20 mouse cellular contexts compared by ENCODE assay signal in genomic region chr11:53642744-53643279, GRCm38 (mm10). TPM values are rescaled to one million over a fixed set of nuclear protein-coding genes. Genes with fewer than 3 reads are reported as not detected.
DNase-seq lines count a peak whose midpoint lies in the region; TF ChIP-seq lines count a peak whose summit lies in the region.
"Had no signal": no experiment of that assay in that cellular context is flagged by ENCODE, and none has a peak within 500 bp of the region (broad histone marks: within the 10 kb centered on the region; RNA-seq: fewer than 3 reads in every experiment).

No protein-coding gene starts in this region.

- no peak for DNase-seq in kidney, adult 2 months
- no peak for DNase-seq in kidney, postnatal 36 days
- DNase-seq in thymus, adult 2 months: peak; percentile 8
- DNase-seq in thymus, adult 18-20 months: no peak
- peak; percentile 59 for DNase-seq in testis, postnatal 10 days (ENCODE audit: low spot score)
- DNase-seq in cerebellum, postnatal 36 days: no peak
- no peak for DNase-seq in adrenal gland, postnatal 4 days (ENCODE audit: low spot score in 2 of 2)
- DNase-seq: adrenal gland, adult 2 months; gastrocnemius, postnatal 25 days; left cerebral cortex, postnatal 4 days; midbrain, embryonic 14.5 days; right cerebral cortex, adult 18-20 months had no signal

- TF ChIP-seq POLR2A in kidney, adult 2 months (IDR thresholded peaks at IDR 0.05; ENCODE audit: low read depth, low read length): no peak
- TF ChIP-seq POLR2A in thymus, adult 2 months (IDR thresholded peaks at IDR 0.05; ENCODE audit: control insufficient read depth, extremely low read depth, insufficient read depth, low read length, poor library complexity): no peak
- TF ChIP-seq POLR2A in bone marrow, adult 2 months (IDR thresholded peaks at IDR 0.05; ENCODE audit: borderline replicate concordance, control insufficient read depth, low read depth, low read length): no peak

- TF ChIP-seq CTCF in kidney, adult 2 months (conservative IDR thresholded peaks at IDR 0.05; ENCODE audit: insufficient read depth, insufficient read length, low read depth, low read length): peak; percentile 26; the same call in 1 of the 2 replicates
- TF ChIP-seq CTCF in thymus, adult 2 months (IDR thresholded peaks at IDR 0.05; ENCODE audit: borderline replicate concordance, control insufficient read depth, extremely low read depth, insufficient read depth, low read length, poor library complexity): no peak
- peak; percentile 54 for TF ChIP-seq CTCF in bone marrow, adult 2 months (IDR thresholded peaks at IDR 0.05; ENCODE audit: control insufficient read depth, insufficient read depth, low read length)

- H3K4me3 ChIP-seq in kidney, adult 2 months (ENCODE audit: insufficient read depth, low read depth, low read length): no peak overlapping the region
- no peak overlapping the region for H3K4me3 ChIP-seq in thymus, adult 2 months (ENCODE audit: control insufficient read depth, insufficient read depth, low read length)
- H3K4me3 ChIP-seq in bone marrow, adult 2 months (replicated peaks; ENCODE audit: control insufficient read depth, low read depth, low read length): no peak overlapping the region
- H3K4me3 ChIP-seq: neural tube, embryonic 12.5 days had no signal

- H3K36me3 ChIP-seq in kidney, adult 2 months (ENCODE audit: control insufficient read depth, insufficient read depth, low read length): no peaks in the 10 kb centered on the region
- H3K36me3 ChIP-seq in thymus, adult 2 months (ENCODE audit: control insufficient read depth, insufficient read depth, low read length): no peaks in the 10 kb centered on the region
- H3K36me3 ChIP-seq: neural tube, embryonic 12.5 days had no signal

- WGBS in kidney, adult 2 months: 80% methylated on average over 12 of the region's 12 CpGs
- 85% methylated on average over 12 of the region's 12 CpGs for WGBS in thymus, adult 2 months
- 72% methylated on average over 12 of the region's 12 CpGs for WGBS in bone marrow, adult 2 months

- H3K4me1 ChIP-seq in kidney, adult 2 months (ENCODE audit: control insufficient read depth, insufficient read depth, low read length): no peaks in the 10 kb centered on the region
- no peaks in the 10 kb centered on the region for H3K4me1 ChIP-seq in thymus, adult 2 months (replicated peaks; ENCODE audit: control insufficient read depth, insufficient read depth, low read length)
- no peaks in the 10 kb centered on the region for H3K4me1 ChIP-seq in bone marrow, adult 2 months (ENCODE audit: control insufficient read depth, insufficient read depth, low read length)
- H3K4me1 ChIP-seq: neural tube, embryonic 12.5 days had no signal

- H3K27me3 ChIP-seq in kidney, adult 2 months (replicated peaks; ENCODE audit: control insufficient read depth, insufficient read depth, low read length): no peaks in the 10 kb centered on the region; the same call in 1 of the 2 replicates
- no peaks in the 10 kb centered on the region for H3K27me3 ChIP-seq in thymus, adult 2 months (ENCODE audit: control insufficient read depth, insufficient read depth, low read length)
- H3K27me3 ChIP-seq: neural tube, embryonic 12.5 days had no signal

- H3K27ac ChIP-seq in kidney, adult 2 months (ENCODE audit: insufficient read depth, low read depth, low read length): no peak overlapping the region
- H3K27ac ChIP-seq in thymus, adult 2 months (ENCODE audit: control insufficient read depth, insufficient read depth, low read length): no peak overlapping the region
- no peak overlapping the region for H3K27ac ChIP-seq in bone marrow, adult 2 months (ENCODE audit: control insufficient read depth, insufficient read depth, low read depth, low read length, poor library complexity)
- H3K27ac ChIP-seq: neural tube, embryonic 12.5 days had no signal

RNA-seq across cellular contexts. Expression of gene Il13, which starts 8.3 kb away (rescaled TPM):
- polyA plus RNA-seq in kidney, adult 2 months (2012; rRNA removed): not detected in 2 replicates
- 8.5 and 10.4 TPM in 2 replicates for polyA plus RNA-seq in thymus, adult 2 months (2012; rRNA removed)
- polyA plus RNA-seq in bone marrow, adult 2 months (2011; ENCODE audit: insufficient read depth, insufficient read length, low replicate concordance, missing spikeins): not detected in 2 replicates
- not detected for total RNA-seq in adrenal gland, postnatal 4 days (2021)
- total RNA-seq: adrenal gland, adult 2 months; gastrocnemius, postnatal 25 days; left cerebral cortex, postnatal 4 days had no signal
- polyA plus RNA-seq: adrenal gland, adult 2 months; embryonic facial prominence, embryonic 11.5 days; forebrain, embryonic 14.5 days; heart, postnatal 0 days; inflammation-experienced regulatory T-cells, adult 6 months; lung, embryonic 16.5 days; midbrain, embryonic 14.5 days; neural tube, embryonic 12.5 days; stomach, embryonic 16.5 days had no signal

RNA-seq across cellular contexts. Expression of gene Il4, which starts 24.3 kb away (rescaled TPM):
- polyA plus RNA-seq in kidney, adult 2 months (2012; rRNA removed): not detected in 2 replicates
- 0.55 TPM in 1 of 2 replicates, not detected in the other for polyA plus RNA-seq in thymus, adult 2 months (2012; rRNA removed)
- polyA plus RNA-seq in bone marrow, adult 2 months (2011; ENCODE audit: insufficient read depth, insufficient read length, low replicate concordance, missing spikeins): not detected in 2 replicates
- total RNA-seq in adrenal gland, postnatal 4 days (2021): not detected
- total RNA-seq: adrenal gland, adult 2 months; gastrocnemius, postnatal 25 days; left cerebral cortex, postnatal 4 days had no signal
- polyA plus RNA-seq: adrenal gland, adult 2 months; heart, postnatal 0 days had no signal

Comparison
In these comparisons a context has a peak if more than half of its experiments do, and no peak if none do; other contexts are left out.
1. DNase-seq: peak in thymus, adult 2 months (single experiment) and testis, postnatal 10 days (single experiment); none in kidney, adult 2 months (single experiment), kidney, postnatal 36 days (0 of 2), thymus, adult 18-20 months (0 of 2), cerebellum, postnatal 36 days (0 of 2) and adrenal gland, postnatal 4 days (0 of 2).